Mouse (Mus musculus) midbrain, embryonic 16.5 days (tissue): ENCODE data around the gene Cacna1c. TPM values are rescaled to one million over a fixed set of nuclear protein-coding genes. Genes with fewer than 3 reads are reported as not detected.

ENCODE experiments used
- ATAC-seq: fragments of 200-750 bp; cut with Nextera tagmentation; 2 replicates; pipeline ENCODE4 v1.8.0; 2017; ENCODE audit warnings: moderate TSS enrichment
- H3K27ac ChIP-seq: fragments of 300-500 bp; sonication (generic); 2 replicates; pipeline ENCODE4 v1.5.1; 2014; ENCODE audit warnings: mild to moderate bottlenecking, low read length, mixed read lengths
- H3K27me3 ChIP-seq: fragments of 300-500 bp; sonication (generic); 2 replicates; pipeline ENCODE4 v1.6.1; 2014; ENCODE audit warnings: low read depth, low read length, mixed read lengths; ENCODE audit not compliant: control insufficient read depth, insufficient read depth
- H3K36me3 ChIP-seq: fragments of 300-500 bp; sonication (generic); 2 replicates; pipeline ENCODE4 v1.6.1; 2014; ENCODE audit warnings: mild to moderate bottlenecking, low read length, moderate library complexity, mixed read lengths; ENCODE audit not compliant: control insufficient read depth, insufficient read depth
- H3K4me1 ChIP-seq: fragments of 300-500 bp; sonication (generic); 2 replicates; pipeline ENCODE4 v1.6.1; 2014; ENCODE audit warnings: mild to moderate bottlenecking, low read length, mixed read lengths; ENCODE audit not compliant: control insufficient read depth, insufficient read depth
- H3K4me2 ChIP-seq: fragments of 300-500 bp; sonication (generic); 2 replicates; pipeline ENCODE4 v1.6.1; 2014; ENCODE audit warnings: mild to moderate bottlenecking, low read length, mixed read lengths
- H3K4me3 ChIP-seq: fragments of 300-500 bp; sonication (generic); 2 replicates; pipeline ENCODE4 v1.5.1; 2014; ENCODE audit warnings: low read depth, mild to moderate bottlenecking, low read length, moderate library complexity, mixed read lengths
- H3K9ac ChIP-seq: fragments of 300-500 bp; sonication (generic); 2 replicates; pipeline ENCODE4 v1.6.1; 2014; ENCODE audit warnings: low read depth, low read length, mixed read lengths
- H3K9me3 ChIP-seq: fragments of 300-500 bp; sonication (generic); replicated peaks from 2 replicates; pipeline ENCODE4 v1.6.1; 2014; ENCODE audit warnings: mild to moderate bottlenecking, low read length, mixed read lengths; ENCODE audit not compliant: control insufficient read depth, poor library complexity, severe bottlenecking
- WGBS: fragments of 180-500 bp; shearing (Covaris S2); extraction: QIAGEN DNeasy Blood & Tissue Kit; methylation state at CpG from one replicate; pipeline ENCODE4 v1.1.7; 2014; 5-methylcytosine and 5-hydroxymethylcytosine counted together
- polyA plus RNA-seq: library from polyadenylated mRNA; unstranded; fragments of >200 nt; fragmentation: Nextera tagmentation; extraction: Ambion mirVana; gene quantifications from 2 replicates; pipeline ENCODE4 v1.2.1, GENCODE M21; 2015

Gene Cacna1c
- polyA plus RNA-seq, 1 experiment from 2014 or later = 8.1 TPM

GRCm38 (mm10) chr6:118941816-118942215 lies 254.4 kb downstream of the Cacna1c start:
- Histone ChIP-seq H3K4me1 (peaks cover 6% of the 10 kb centered on the region), H3K27ac (no peak overlapping the region), H3K4me3 (no peak overlapping the region), H3K9ac (no peak overlapping the region), H3K27me3 (no peaks in the 10 kb centered on the region), H3K9me3 (no peaks in the 10 kb centered on the region), H3K36me3 (no peaks in the 10 kb centered on the region), H3K4me2 (no peak overlapping the region)
- no peak for ATAC-seq
- 93% methylated on average over 4 of the region's 4 CpGs for WGBS

DNA sequence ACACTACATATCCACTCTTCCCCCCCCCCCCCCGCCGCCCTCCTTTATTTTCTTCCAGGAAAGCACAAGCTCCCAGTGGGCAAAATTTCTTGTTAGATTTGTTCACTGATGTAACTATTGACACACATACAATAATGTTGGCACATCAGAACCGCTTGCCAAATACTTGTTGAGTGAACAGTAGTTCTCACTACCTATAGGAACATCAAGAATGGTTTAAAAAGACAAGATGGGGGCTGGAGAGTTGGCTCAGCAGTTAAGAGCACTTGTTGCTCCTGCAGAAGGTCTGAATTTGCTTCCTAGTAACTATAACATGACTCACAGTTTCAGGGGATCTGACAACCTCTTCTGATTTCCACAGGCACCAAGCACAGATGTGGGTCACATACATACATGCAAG lies 255.2 kb downstream of the Cacna1c start:
- Histone ChIP-seq H3K27ac (no peak overlapping the region), H3K9ac (no peak overlapping the region), H3K4me2 (no peak overlapping the region), H3K9me3 (no peaks in the 10 kb centered on the region), H3K4me1 (peaks cover 6% of the 10 kb centered on the region), H3K36me3 (no peaks in the 10 kb centered on the region), H3K27me3 (no peaks in the 10 kb centered on the region), H3K4me3 (no peak overlapping the region)
- WGBS = 96% methylated on average over 3 of the region's 3 CpGs
- ATAC-seq = no peak

- Histone ChIP-seq H3K4me3 (no peak overlapping the region), H3K4me1 (peaks cover 6% of the 10 kb centered on the region), H3K27ac (no peak overlapping the region), H3K9me3 (no peaks in the 10 kb centered on the region), H3K36me3 (no peaks in the 10 kb centered on the region), H3K27me3 (no peaks in the 10 kb centered on the region), H3K9ac (no peak overlapping the region), H3K4me2 (no peak overlapping the region)
- 91% methylated on average over 8 of the region's 8 CpGs for WGBS
- no peak for ATAC-seq
Observed at GRCm38 (mm10) chr6:118939626-118940025, 256.6 kb downstream of the Cacna1c start.

DNA sequence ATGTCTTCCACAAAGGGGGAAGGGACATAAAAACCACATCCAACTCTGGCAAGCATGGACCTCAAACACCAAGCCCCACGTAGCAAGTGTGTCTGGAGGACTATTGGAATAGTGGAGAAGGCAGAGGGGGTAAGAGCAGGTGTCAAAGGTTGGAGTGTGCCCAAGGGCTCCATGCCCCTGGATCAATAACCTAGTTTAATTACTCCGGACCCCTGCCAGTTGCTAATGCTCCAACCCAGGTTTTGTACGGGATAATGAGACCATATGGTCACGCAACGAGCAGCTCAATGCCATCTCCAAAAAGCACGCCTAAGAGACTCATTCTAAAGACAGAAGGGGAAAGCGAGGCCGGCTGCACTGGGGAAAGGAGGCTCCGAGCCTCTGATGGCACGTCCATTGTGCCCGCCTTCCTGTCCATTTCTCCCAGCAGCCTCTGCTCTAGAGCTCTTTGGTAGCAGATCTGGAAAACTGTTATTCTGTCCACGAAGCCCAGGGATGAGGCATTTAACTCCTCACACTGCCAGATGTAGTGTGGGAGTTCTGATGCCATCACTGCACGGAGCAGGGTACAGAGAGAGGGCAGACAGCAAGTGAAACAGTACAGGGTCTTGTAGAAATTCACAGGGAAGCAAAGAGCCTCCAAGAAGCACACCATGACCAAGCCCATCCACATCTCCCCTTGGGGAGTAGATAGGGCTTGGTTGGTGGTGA lies 257.7 kb downstream of the Cacna1c start:
- no peak overlapping the region for H3K9ac ChIP-seq
- 69% methylated on average over 13 of the region's 13 CpGs for WGBS
- H3K27ac ChIP-seq = no peak overlapping the region
- H3K9me3 ChIP-seq = no peaks in the 10 kb centered on the region
- H3K27me3 ChIP-seq = no peaks in the 10 kb centered on the region
- H3K4me2 ChIP-seq = no peak overlapping the region
- no peak overlapping the region for H3K4me3 ChIP-seq
- peaks cover 6% of the 10 kb centered on the region for H3K4me1 ChIP-seq
- ATAC-seq = no peak
- H3K36me3 ChIP-seq = no peaks in the 10 kb centered on the region

DNA sequence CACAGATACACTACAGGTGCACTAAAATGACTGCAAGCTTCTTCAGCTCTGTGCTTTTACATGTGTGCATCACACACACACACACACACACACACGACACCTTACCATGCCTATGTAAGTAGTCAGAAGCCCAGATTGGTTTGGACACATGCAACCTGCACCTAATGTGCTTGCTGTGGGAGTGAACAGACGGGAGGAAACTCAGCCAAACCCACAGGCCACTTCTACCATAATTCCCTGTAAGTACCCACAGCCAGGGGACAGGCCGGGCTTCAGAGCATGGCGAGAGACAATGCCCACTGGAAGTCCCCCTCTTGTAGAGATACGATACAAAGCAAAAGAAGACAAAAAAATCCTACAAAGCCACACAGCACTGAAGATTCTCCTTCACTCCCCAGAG lies 258.7 kb downstream of the Cacna1c start:
- no peak for ATAC-seq
- H3K4me1 ChIP-seq = peaks cover 5% of the 10 kb centered on the region

DNA sequence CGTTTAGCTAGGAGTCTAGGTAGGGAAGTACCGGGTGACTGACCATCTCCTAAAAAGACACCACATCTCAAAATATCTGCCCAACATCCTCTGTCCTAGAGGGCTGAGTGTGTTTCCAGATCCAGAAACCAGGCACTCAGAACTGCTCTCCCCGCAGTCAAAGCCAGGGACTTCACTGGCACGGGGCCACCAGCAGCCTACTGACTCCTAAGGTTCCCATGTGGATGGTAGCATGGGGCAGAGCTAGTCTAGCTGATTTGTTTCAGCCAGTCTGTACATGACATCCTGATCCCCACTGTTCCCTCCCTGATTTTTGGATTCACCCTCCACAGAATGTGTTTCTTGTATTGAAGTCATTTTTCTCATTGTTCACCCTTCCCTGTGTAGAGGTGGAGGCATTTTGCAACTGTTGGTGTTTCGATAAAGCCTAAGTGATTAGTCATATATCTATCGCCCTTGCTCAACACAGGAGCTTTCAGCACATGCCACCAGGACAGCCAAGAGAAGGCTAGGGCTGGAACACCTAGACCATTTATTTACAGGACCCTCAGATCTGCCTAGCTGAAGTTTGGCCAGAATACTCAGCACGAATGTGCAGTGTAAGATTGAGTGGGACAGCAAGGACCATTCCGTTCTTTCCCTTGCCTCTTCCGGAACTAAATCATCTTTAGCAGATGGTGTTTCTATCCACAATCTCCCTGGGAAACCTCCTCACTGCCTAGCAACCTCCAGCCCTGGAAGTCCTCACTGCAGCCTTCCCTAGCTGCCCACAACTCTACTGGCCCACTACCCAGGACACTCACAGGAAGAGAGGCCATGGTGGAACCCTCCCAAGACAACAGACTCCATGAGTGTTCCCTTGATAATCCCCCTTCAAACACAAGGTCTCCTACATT lies 260.4 kb downstream of the Cacna1c start:
- WGBS = 90% methylated on average over 9 of the region's 9 CpGs
- peaks cover 3% of the 10 kb centered on the region for H3K4me1 ChIP-seq

More for the DNA sequence above, 258.7 kb downstream of the Cacna1c start:
- Histone ChIP-seq H3K4me3 (no peak overlapping the region), H3K27ac (no peak overlapping the region), H3K9ac (no peak overlapping the region), H3K36me3 (no peaks in the 10 kb centered on the region), H3K9me3 (no peaks in the 10 kb centered on the region), H3K4me2 (no peak overlapping the region), H3K27me3 (no peaks in the 10 kb centered on the region)
- 73% methylated on average over 5 of the region's 5 CpGs for WGBS

GRCm38 (mm10) chr6:118934243-118934902 lies 261.8 kb downstream of the Cacna1c start:
- no peaks in the 10 kb centered on the region for H3K36me3 ChIP-seq
- ATAC-seq = no peak
- H3K9ac ChIP-seq = no peak overlapping the region
- WGBS = 64% methylated on average over 9 of the region's 9 CpGs
- no peaks in the 10 kb centered on the region for H3K9me3 ChIP-seq
- no peaks in the 10 kb centered on the region for H3K27me3 ChIP-seq
- peaks cover 3% of the 10 kb centered on the region for H3K4me1 ChIP-seq
- H3K27ac ChIP-seq = no peak overlapping the region
- H3K4me3 ChIP-seq = no peak overlapping the region
- H3K4me2 ChIP-seq = no peak overlapping the region

More for the DNA sequence above, 260.4 kb downstream of the Cacna1c start:
- Histone ChIP-seq H3K36me3 (no peaks in the 10 kb centered on the region), H3K4me3 (no peak overlapping the region), H3K27me3 (no peaks in the 10 kb centered on the region), H3K27ac (no peak overlapping the region), H3K9ac (no peak overlapping the region), H3K9me3 (no peaks in the 10 kb centered on the region), H3K4me2 (no peak overlapping the region)
- no peak for ATAC-seq

GRCm38 (mm10) chr6:118933017-118933594 lies 263.1 kb downstream of the Cacna1c start:
- no peak for ATAC-seq
- Histone ChIP-seq H3K36me3 (no peaks in the 10 kb centered on the region), H3K9ac (no peak overlapping the region), H3K27ac (no peak overlapping the region), H3K4me3 (no peak overlapping the region), H3K27me3 (no peaks in the 10 kb centered on the region), H3K4me1 (no peaks in the 10 kb centered on the region; the same call in 1 of the 2 replicates), H3K9me3 (no peaks in the 10 kb centered on the region), H3K4me2 (no peak overlapping the region)
- 86% methylated on average over 9 of the region's 9 CpGs for WGBS
